ENCODE assay signal across 20 mouse cellular contexts in the genomic region with DNA sequence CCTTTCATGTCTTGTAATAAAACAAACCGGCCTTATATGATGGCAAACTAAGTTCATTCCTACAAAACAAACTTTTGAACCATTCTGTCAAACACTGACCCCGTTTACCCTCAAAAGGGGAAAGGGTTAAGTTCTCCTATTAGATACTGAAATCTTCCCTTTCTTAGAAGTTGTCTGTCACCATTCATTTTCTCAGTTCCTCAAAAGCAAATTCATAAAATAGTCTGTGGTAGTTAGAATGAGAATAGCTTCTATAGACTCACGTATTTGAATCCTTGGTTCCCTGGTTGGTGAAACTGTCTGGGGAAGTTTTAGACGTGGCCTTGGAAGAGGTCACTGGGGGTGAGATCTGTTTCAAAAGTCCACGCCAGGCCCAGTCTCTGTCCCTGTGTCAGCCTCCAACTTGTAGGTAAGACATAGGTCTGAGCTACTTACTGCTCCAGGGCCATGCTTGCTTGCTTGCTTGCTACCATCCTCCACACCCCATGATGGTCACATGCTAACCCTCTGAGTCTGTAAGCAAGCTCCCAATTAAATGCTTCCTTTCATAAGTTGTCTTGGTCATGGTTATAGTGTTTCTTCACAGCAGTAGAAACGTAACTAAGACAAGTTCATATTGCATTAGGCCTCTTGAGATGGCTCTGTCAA. TPM values are rescaled to one million over a fixed set of nuclear protein-coding genes. Genes with fewer than 3 reads are reported as not detected.
DNase-seq lines count a peak whose midpoint lies in the region; ATAC-seq and TF ChIP-seq lines count a peak whose summit lies in the region.
"Had no signal": no experiment of that assay in that cellular context is flagged by ENCODE, and none has a peak within 500 bp of the region (broad histone marks: within the 10 kb centered on the region; RNA-seq: fewer than 3 reads in every experiment).

No protein-coding gene starts in this region.

- TF ChIP-seq CTCF in lung, postnatal 0 days (IDR thresholded peaks at IDR 0.05), result no peak
- no peak for TF ChIP-seq CTCF in CH12.LX (conservative IDR thresholded peaks at IDR 0.05 in 1 of 2, IDR thresholded peaks at IDR 0.05 in 1 of 2; ENCODE audit: low read depth in 2 of 2, low read length in 2 of 2)

- no peak for TF ChIP-seq POLR2A in CH12.LX (IDR thresholded peaks at IDR 0.05; ENCODE audit: low read depth, low read length)

- in situ Hi-C loops in CH12.LX (cut with MboI; ENCODE audit: low pct_ligation_motif_present, low pct_unique_long_range_greater_than_20kb, low sequenced_read_pairs), result loop anchor here (10.0 kb wide), 1 partner anchor 47 kb away; no protein-coding TSS in a partner anchor

- no peak overlapping the region for H3K4me2 ChIP-seq in lung, postnatal 0 days (replicated peaks; ENCODE audit: low read depth, low read length)
- peak overlapping the region; percentile 51 for H3K4me2 ChIP-seq in CH12.LX (ENCODE audit: insufficient read depth, low read depth, poor library complexity, severe bottlenecking)
- H3K4me2 ChIP-seq: embryonic facial prominence, embryonic 13.5 days; forebrain, embryonic 13.5 days; heart, embryonic 13.5 days; hindbrain, embryonic 13.5 days had no signal

- no peaks in the 10 kb centered on the region for H3K27me3 ChIP-seq in lung, postnatal 0 days (replicated peaks; ENCODE audit: insufficient read depth, low read length)
- no peaks in the 10 kb centered on the region for H3K27me3 ChIP-seq in CH12.LX (replicated peaks)
- H3K27me3 ChIP-seq: embryonic facial prominence, embryonic 13.5 days; forebrain, embryonic 13.5 days; heart, embryonic 13.5 days; hindbrain, embryonic 13.5 days; Patski had no signal

- no peak overlapping the region for H3K9ac ChIP-seq in lung, postnatal 0 days (replicated peaks; ENCODE audit: low read depth)
- H3K9ac ChIP-seq in CH12.LX (ENCODE audit: insufficient read depth, low read depth), result no peak overlapping the region
- H3K9ac ChIP-seq: embryonic facial prominence, embryonic 13.5 days; forebrain, embryonic 13.5 days; forebrain, postnatal 0 days; heart, embryonic 13.5 days; hindbrain, embryonic 13.5 days had no signal

- peak; percentile 15 for DNase-seq in lung, postnatal 0 days (ENCODE audit: low spot score)
- DNase-seq in lung, postnatal 14 days, result no peak
- DNase-seq in CH12.LX (ENCODE audit: extremely low read depth), result peak; percentile 67
- no peak for DNase-seq in kidney, postnatal 4 days
- no peak for DNase-seq in heart, postnatal 36 days
- no peak for DNase-seq in left cerebral cortex, adult 11 months (ENCODE audit: low spot score)
- DNase-seq: adrenal gland, postnatal 14 days; cerebellum, adult 8-10 months; cerebellum, postnatal 25 days; forebrain, postnatal 0 days; gastrocnemius, postnatal 14 days had no signal

- H3K27ac ChIP-seq in lung, postnatal 0 days (ENCODE audit: low read length), result no peak overlapping the region
- H3K27ac ChIP-seq in CH12.LX (ENCODE audit: insufficient read depth, low read depth), result peak overlapping the region; percentile 70
- H3K27ac ChIP-seq: embryonic facial prominence, embryonic 13.5 days; forebrain, embryonic 13.5 days; heart, embryonic 13.5 days; hindbrain, embryonic 13.5 days; hindbrain, postnatal 0 days had no signal

- H3K4me3 ChIP-seq in lung, postnatal 0 days (ENCODE audit: low read depth, low read length), result no peak overlapping the region
- no peak overlapping the region for H3K4me3 ChIP-seq in CH12.LX (replicated peaks in 1 of 3; ENCODE audit: low read depth in 2 of 3, low read length in 2 of 3, poor library complexity in 1 of 3)
- H3K4me3 ChIP-seq: embryonic facial prominence, embryonic 13.5 days; forebrain, embryonic 13.5 days; heart, embryonic 13.5 days; hindbrain, embryonic 13.5 days had no signal

- peaks cover 3% of the 10 kb centered on the region; the same call in 1 of the 2 replicates for H3K36me3 ChIP-seq in lung, postnatal 0 days (ENCODE audit: insufficient read depth, low read length)
- peaks cover 0 to 65% of the 10 kb centered on the region in 2 experiments for H3K36me3 ChIP-seq in CH12.LX (replicated peaks in 1 of 2; ENCODE audit: control insufficient read depth in 1 of 2, insufficient read depth in 1 of 2, low read length in 1 of 2)

- no peak for TF ChIP-seq EP300 in lung, postnatal 0 days (IDR thresholded peaks at IDR 0.05)
- TF ChIP-seq EP300 in CH12.LX (IDR thresholded peaks at IDR 0.05; ENCODE audit: low read length), result peak; percentile 93

- no peaks in the 10 kb centered on the region for H3K4me1 ChIP-seq in lung, postnatal 0 days (ENCODE audit: insufficient read depth, low read depth, low read length)
- H3K4me1 ChIP-seq in CH12.LX (ENCODE audit: control insufficient read depth in 1 of 2, insufficient read depth in 2 of 2), result peaks cover 11 to 55% of the 10 kb centered on the region in 2 experiments
- H3K4me1 ChIP-seq: embryonic facial prominence, embryonic 13.5 days; forebrain, embryonic 13.5 days; heart, embryonic 13.5 days; hindbrain, embryonic 13.5 days had no signal

- peaks cover 5% of the 10 kb centered on the region for H3K79me2 ChIP-seq in CH12.LX (replicated peaks; ENCODE audit: control insufficient read depth, extremely low read depth, insufficient read depth, poor library complexity, severe bottlenecking)

- WGBS in lung, postnatal 0 days, result 76% methylated on average over 6 of the region's 6 CpGs

- ATAC-seq in lung, postnatal 0 days, result no peak
- ATAC-seq in granulocyte monocyte progenitor cell, adult 5-6 weeks (replicated peaks; ENCODE audit: poor library complexity, severe bottlenecking), result peak; percentile 70
- peak; percentile 18; the same call in 1 of the 2 replicates for ATAC-seq in monocyte, adult 5-6 weeks (replicated peaks; ENCODE audit: insufficient number of reproducible peaks, low FRiP score, low TSS enrichment, poor library complexity, severe bottlenecking)
- ATAC-seq: activated CD4-positive, CD25-positive, alpha-beta regulatory T cell, adult 4 months; forebrain, embryonic 13.5 days; forebrain, postnatal 0 days; hindbrain, postnatal 0 days; Patski had no signal

- dilution Hi-C loops in CH12.LX (cut with MboI; ENCODE audit: extremely low pct_ligation_motif_present, extremely low pct_unique_long_range_greater_than_20kb, low sequenced_read_pairs), result no loop called here

- intact Hi-C loops in heart, postnatal 36 days (cut with DNase I), result no loop called here

- H3K9me3 ChIP-seq in lung, postnatal 0 days (ENCODE audit: low read length), result no peaks in the 10 kb centered on the region
- no peaks in the 10 kb centered on the region for H3K9me3 ChIP-seq in CH12.LX (replicated peaks; ENCODE audit: low read length)
- H3K9me3 ChIP-seq: embryonic facial prominence, embryonic 13.5 days; forebrain, embryonic 13.5 days; heart, embryonic 13.5 days; hindbrain, embryonic 13.5 days had no signal

- no peak for TF ChIP-seq RAD21 in CH12.LX (IDR thresholded peaks at IDR 0.05; ENCODE audit: low read depth, low read length)

TF ChIP-seq in CH12.LX, 34 proteins besides CTCF, POLR2A, EP300 and RAD21 (continues in another document):
- TF ChIP-seq MEF2A (IDR thresholded peaks at IDR 0.05; ENCODE audit: borderline replicate concordance, low read depth, low read length) (peak; percentile 70), ZC3H11A (IDR thresholded peaks at IDR 0.05; ENCODE audit: low read depth, low read length) (no peak), PAX5 (IDR thresholded peaks at IDR 0.05; ENCODE audit: low read length) (no peak), KAT2A (IDR thresholded peaks at IDR 0.05; ENCODE audit: insufficient replicate concordance, low read length) (no peak), JUND (conservative IDR thresholded peaks at IDR 0.05; ENCODE audit: low read depth, low read length) (0 out of 2 replicates have a peak, but pooled peaks have one; percentile 47), USF2 (conservative IDR thresholded peaks at IDR 0.05; ENCODE audit: low read depth, low read length) (no peak), NELFE (IDR thresholded peaks at IDR 0.05; ENCODE audit: low read depth, low read length) (no peak), IRF4 (IDR thresholded peaks at IDR 0.05; ENCODE audit: low read depth, low read length) (peak; percentile 88), USF1 (IDR thresholded peaks at IDR 0.05; ENCODE audit: low read depth, low read length) (peak; percentile 7; the same call in 1 of the 2 replicates), SMC3 (IDR thresholded peaks at IDR 0.05; ENCODE audit: low read depth, low read length) (no peak), E2F4 (IDR thresholded peaks at IDR 0.05; ENCODE audit: insufficient replicate concordance, low read depth, low read length) (no peak), CHD1 (IDR thresholded peaks at IDR 0.05; ENCODE audit: low read depth, low read length) (no peak), UBTF (IDR thresholded peaks at IDR 0.05; ENCODE audit: low read depth, low read length) (no peak), ETS1 (conservative IDR thresholded peaks at IDR 0.05; ENCODE audit: low read depth, low read length) (peak; percentile 40), TCF12 (IDR thresholded peaks at IDR 0.05; ENCODE audit: low read depth, low read length) (no peak), MAFK (IDR thresholded peaks at IDR 0.05; ENCODE audit: insufficient replicate concordance, low read length) (0 out of 2 replicates have a peak, but pooled peaks have one; percentile 40), GABPA (IDR thresholded peaks at IDR 0.05; ENCODE audit: insufficient replicate concordance, low read depth, low read length) (no peak), ZNF384 (IDR thresholded peaks at IDR 0.05; ENCODE audit: low read depth, low read length) (no peak), TBP (conservative IDR thresholded peaks at IDR 0.05; ENCODE audit: low read depth, low read length) (no peak), SIN3A (IDR thresholded peaks at IDR 0.05; ENCODE audit: low read length) (peak; percentile 17; the same call in 1 of the 2 replicates), ZMIZ1 (IDR thresholded peaks at IDR 0.05; ENCODE audit: low read depth, low read length) (no peak), RCOR1 (conservative IDR thresholded peaks at IDR 0.05; ENCODE audit: low read depth, low read length) (0 out of 2 replicates have a peak, but pooled peaks have one; percentile 44), NRF1 (IDR thresholded peaks at IDR 0.05; ENCODE audit: low read depth, low read length) (no peak), MXI1 (IDR thresholded peaks at IDR 0.05; ENCODE audit: low read depth, low read length) (no peak), BHLHE40 (IDR thresholded peaks at IDR 0.05; ENCODE audit: low read depth, low read length) (peak; percentile 5; the same call in 1 of the 2 replicates)

RNA-seq across cellular contexts. Expression of gene Tapt1, which starts 14.5 kb away (rescaled TPM):
- 31.3 and 31.8 TPM in 2 replicates for polyA plus RNA-seq in lung, postnatal 0 days (2015; fragmentation: Nextera tagmentation; extraction: Ambion mirVana)
- total RNA-seq in CH12.LX (2012; rRNA removed) (15.7 and 18.1 TPM in 2 replicates), CH12.LX (2014; rRNA removed) (40.8 and 42.5 TPM in 2 replicates)
- polyA plus RNA-seq in CH12.LX (2012; ENCODE audit: insufficient read length, low read depth), result 25.7 and 33.5 TPM in 2 replicates
- 25.5 and 46.5 TPM in 2 replicates for total RNA-seq in granulocyte monocyte progenitor cell, adult 5-6 weeks (2014; fragmentation: Nextera tagmentation)
- 45.6 and 64.7 TPM in 2 replicates for total RNA-seq in granulocyte monocyte progenitor cell, adult 5-6 weeks (2017)
- 60.4 to 82.0 TPM (median 80.8 TPM) in 3 replicates for total RNA-seq in monocyte, adult 5-6 weeks (2017)
- total RNA-seq in heart, postnatal 36 days (2021), result 10 to 100 TPM; 20.8 to 21.9 TPM

Comparison
In these comparisons a context has a peak if more than half of its experiments do, and no peak if none do; other contexts are left out.
1. DNase-seq: peak in lung, postnatal 0 days (single experiment) and CH12.LX (single experiment); none in lung, postnatal 14 days (single experiment), kidney, postnatal 4 days (0 of 2), heart, postnatal 36 days (0 of 2) and left cerebral cortex, adult 11 months (single experiment).